Mouse (Mus musculus): Measurements from ENCODE around the gene Dnmt3l. TPM values are rescaled to one million over a fixed set of nuclear protein-coding genes. Genes with fewer than 3 reads are reported as not detected.

Dnmt3l gene
- polyA plus RNA-seq, 1 experiment from 2014 or later: 0.86 TPM

GRCm38 (mm10) chr10:78068541-78068940 is 26.8 kb downstream of the Dnmt3l start:
- no peak for ATAC-seq (ENCODE audit: insufficient read depth, low FRiP score, low read depth)
- H3K9me3 ChIP-seq: no peaks in the 10 kb centered on the region
- peaks cover 3% of the 10 kb centered on the region; the same call in 1 of the 2 replicates for H3K36me3 ChIP-seq
- H3K27me3 ChIP-seq (replicated peaks): no peaks in the 10 kb centered on the region
- H3K4me1 ChIP-seq: 0 out of 2 replicates have a peak, but pooled peaks cover 2% of the 10 kb centered on the region
- peak overlapping the region; percentile 62 for H3K4me3 ChIP-seq (replicated peaks)
- 21% methylated on average over 11 of the region's 11 CpGs for WGBS
- no peak overlapping the region for H3K27ac ChIP-seq
- peak overlapping the region; percentile 95 for H3K4me2 ChIP-seq
- H3K9ac ChIP-seq: no peak overlapping the region

- 0 out of 2 replicates have a peak, but pooled peaks cover 2% of the 10 kb centered on the region for H3K4me1 ChIP-seq
- WGBS: under 1% methylated on average over 66 of the region's 66 CpGs
- peaks cover 6% of the 10 kb centered on the region; the same call in 1 of the 2 replicates for H3K36me3 ChIP-seq
- no peaks in the 10 kb centered on the region for H3K27me3 ChIP-seq (replicated peaks)
- ATAC-seq (ENCODE audit: insufficient read depth, low FRiP score, low read depth): peak; percentile 93
- peak within 1 kb of the TSS; percentile 62 for H3K4me3 ChIP-seq (replicated peaks)
- H3K9ac ChIP-seq: peak within 1 kb of the TSS; percentile 42
- peak within 1 kb of the TSS; percentile 95 for H3K4me2 ChIP-seq
- peak within 1 kb of the TSS; percentile 59; the same call in 1 of the 2 replicates for H3K27ac ChIP-seq
- no peaks in the 10 kb centered on the region for H3K9me3 ChIP-seq
Observed at GRCm38 (mm10) chr10:78069101-78070011, 27.6 kb downstream of the Dnmt3l start, which contains the start of gene Icosl. Icosl (plus strand) TSS chr10:78069302.

GRCm38 (mm10) chr10:78074151-78074550 is 32.4 kb downstream of the Dnmt3l start:
- H3K27ac ChIP-seq: no peak overlapping the region
- peaks cover 6% of the 10 kb centered on the region; the same call in 1 of the 2 replicates for H3K36me3 ChIP-seq
- H3K9ac ChIP-seq: no peak overlapping the region
- no peak overlapping the region for H3K4me3 ChIP-seq (replicated peaks)
- H3K27me3 ChIP-seq (replicated peaks): no peaks in the 10 kb centered on the region
- ATAC-seq (ENCODE audit: insufficient read depth, low FRiP score, low read depth): no peak
- no peaks in the 10 kb centered on the region for H3K9me3 ChIP-seq
- WGBS: 77% methylated on average over 4 of the region's 4 CpGs
- H3K4me1 ChIP-seq: no peaks in the 10 kb centered on the region
- H3K4me2 ChIP-seq: no peak overlapping the region

GRCm38 (mm10) chr10:78074977-78075376 is 33.2 kb downstream of the Dnmt3l start:
- Histone ChIP-seq H3K27ac (no peak overlapping the region), H3K9me3 (no peaks in the 10 kb centered on the region), H3K4me3 (replicated peaks) (no peak overlapping the region), H3K9ac (no peak overlapping the region), H3K4me1 (no peaks in the 10 kb centered on the region), H3K36me3 (peaks cover 6% of the 10 kb centered on the region; the same call in 1 of the 2 replicates), H3K27me3 (replicated peaks) (no peaks in the 10 kb centered on the region), H3K4me2 (no peak overlapping the region)
- 68% methylated on average over 11 of the region's 11 CpGs for WGBS
- ATAC-seq (ENCODE audit: insufficient read depth, low FRiP score, low read depth): no peak

- Histone ChIP-seq H3K27ac (no peak overlapping the region), H3K27me3 (replicated peaks) (no peaks in the 10 kb centered on the region), H3K4me3 (replicated peaks) (no peak overlapping the region), H3K36me3 (peaks cover 6% of the 10 kb centered on the region; the same call in 1 of the 2 replicates), H3K9ac (no peak overlapping the region), H3K4me1 (no peaks in the 10 kb centered on the region), H3K4me2 (no peak overlapping the region), H3K9me3 (no peaks in the 10 kb centered on the region)
- 73% methylated on average over 9 of the region's 9 CpGs for WGBS
- ATAC-seq (ENCODE audit: insufficient read depth, low FRiP score, low read depth): no peak
Observed at GRCm38 (mm10) chr10:78077862-78078261, 36.1 kb downstream of the Dnmt3l start.

- H3K27ac ChIP-seq: no peak overlapping the region
- H3K4me2 ChIP-seq: no peak overlapping the region
- peaks cover 6% of the 10 kb centered on the region; the same call in 1 of the 2 replicates for H3K36me3 ChIP-seq
- H3K9ac ChIP-seq: no peak overlapping the region
- no peaks in the 10 kb centered on the region for H3K4me1 ChIP-seq
- no peak overlapping the region for H3K4me3 ChIP-seq (replicated peaks)
- H3K27me3 ChIP-seq (replicated peaks): no peaks in the 10 kb centered on the region
- ATAC-seq (ENCODE audit: insufficient read depth, low FRiP score, low read depth): no peak
- no peaks in the 10 kb centered on the region for H3K9me3 ChIP-seq
- 72% methylated on average over 5 of the region's 5 CpGs for WGBS
Observed at GRCm38 (mm10) chr10:78078276-78078675, 36.5 kb downstream of the Dnmt3l start.

GRCm38 (mm10) chr10:78079955-78080591 is 38.3 kb downstream of the Dnmt3l start:
- Histone ChIP-seq H3K36me3 (no peaks in the 10 kb centered on the region), H3K9me3 (no peaks in the 10 kb centered on the region), H3K27ac (no peak overlapping the region), H3K27me3 (replicated peaks) (no peaks in the 10 kb centered on the region), H3K4me2 (no peak overlapping the region), H3K4me3 (replicated peaks) (no peak overlapping the region), H3K9ac (no peak overlapping the region), H3K4me1 (no peaks in the 10 kb centered on the region)
- 78% methylated on average over 4 of the region's 4 CpGs for WGBS
- ATAC-seq (ENCODE audit: insufficient read depth, low FRiP score, low read depth): no peak

- Histone ChIP-seq H3K9ac (no peak overlapping the region), H3K27me3 (replicated peaks) (no peaks in the 10 kb centered on the region), H3K4me1 (no peaks in the 10 kb centered on the region), H3K36me3 (no peaks in the 10 kb centered on the region), H3K4me2 (no peak overlapping the region), H3K9me3 (no peaks in the 10 kb centered on the region), H3K27ac (no peak overlapping the region), H3K4me3 (replicated peaks) (no peak overlapping the region)
- no peak for ATAC-seq (ENCODE audit: insufficient read depth, low FRiP score, low read depth)
- 39% methylated on average over 1 of the region's 1 CpGs for WGBS
Observed at GRCm38 (mm10) chr10:78084073-78084472, 42.3 kb downstream of the Dnmt3l start.

GRCm38 (mm10) chr10:78085711-78086110 is 44.0 kb downstream of the Dnmt3l start:
- no peaks in the 10 kb centered on the region for H3K27me3 ChIP-seq (replicated peaks)
- no peaks in the 10 kb centered on the region for H3K36me3 ChIP-seq
- ATAC-seq (ENCODE audit: insufficient read depth, low FRiP score, low read depth): no peak
- H3K4me2 ChIP-seq: no peak overlapping the region
- H3K9me3 ChIP-seq: no peaks in the 10 kb centered on the region
- WGBS: 92% methylated on average over 6 of the region's 6 CpGs
- H3K4me3 ChIP-seq (replicated peaks): no peak overlapping the region
- peaks cover 5% of the 10 kb centered on the region; the same call in 1 of the 2 replicates for H3K4me1 ChIP-seq
- no peak overlapping the region for H3K9ac ChIP-seq
- H3K27ac ChIP-seq: no peak overlapping the region

- Histone ChIP-seq H3K9ac (no peak overlapping the region), H3K4me3 (replicated peaks) (no peak overlapping the region), H3K36me3 (no peaks in the 10 kb centered on the region), H3K9me3 (no peaks in the 10 kb centered on the region), H3K27ac (no peak overlapping the region), H3K4me2 (no peak overlapping the region), H3K4me1 (peaks cover 7% of the 10 kb centered on the region; the same call in 1 of the 2 replicates), H3K27me3 (replicated peaks) (no peaks in the 10 kb centered on the region)
- ATAC-seq (ENCODE audit: insufficient read depth, low FRiP score, low read depth): no peak
- WGBS: 72% methylated on average over 10 of the region's 10 CpGs
Observed at GRCm38 (mm10) chr10:78086444-78087061, 44.8 kb downstream of the Dnmt3l start.

GRCm38 (mm10) chr10:78087101-78087511 is 45.4 kb downstream of the Dnmt3l start:
- no peak overlapping the region for H3K9ac ChIP-seq

More at GRCm38 (mm10) chr10:78087101-78087511, 45.4 kb downstream of the Dnmt3l start:
- WGBS: 68% methylated on average over 6 of the region's 6 CpGs
- Histone ChIP-seq H3K27me3 (replicated peaks) (no peaks in the 10 kb centered on the region), H3K4me1 (peaks cover 7% of the 10 kb centered on the region; the same call in 1 of the 2 replicates), H3K27ac (no peak overlapping the region), H3K4me3 (replicated peaks) (no peak overlapping the region), H3K4me2 (no peak overlapping the region), H3K9me3 (no peaks in the 10 kb centered on the region), H3K36me3 (no peaks in the 10 kb centered on the region)
- no peak for ATAC-seq (ENCODE audit: insufficient read depth, low FRiP score, low read depth)

All from stomach, embryonic 15.5 days (tissue).